Mouse (Mus musculus) liver, embryonic 13.5 days (tissue): ENCODE measurements at regions not wholly inside any gene's neighbourhood (a gene's known extent, or its start where the extent isn't known, plus 50 kb on each side); places are given as distances from the start of the nearest gene placed in this dataset.

Experiments used
- ATAC-seq: fragments of 200-750 bp; cut with Nextera tagmentation; 2 replicates; pipeline ENCODE4 v1.8.0; 2017; ENCODE audit warnings: low read depth, mild to moderate bottlenecking, moderate number of reproducible peaks, moderate library complexity
- DNase-seq: peaks from one replicate; pipeline ENCODE4 v3.0.0; 2022
- H3K27ac ChIP-seq: fragments of 300-500 bp; sonication (generic); 2 replicates; pipeline ENCODE4 v1.5.1; 2015; ENCODE audit warnings: moderate library complexity, mild to moderate bottlenecking, inconsistent platforms
- H3K27me3 ChIP-seq: fragments of 300-500 bp; sonication (generic); 2 replicates; pipeline ENCODE4 v1.6.1; 2015; ENCODE audit warnings: mild to moderate bottlenecking, inconsistent platforms
- H3K36me3 ChIP-seq: fragments of 300-500 bp; sonication (generic); 2 replicates; pipeline ENCODE4 v1.6.1; 2015; ENCODE audit warnings: mild to moderate bottlenecking, inconsistent platforms
- H3K4me1 ChIP-seq: fragments of 300-500 bp; sonication (generic); replicated peaks from 2 replicates; pipeline ENCODE4 v1.6.1; 2015; ENCODE audit warnings: inconsistent platforms
- H3K4me2 ChIP-seq: fragments of 300-500 bp; sonication (generic); 2 replicates; pipeline ENCODE4 v1.6.1; 2015; ENCODE audit warnings: inconsistent platforms, mild to moderate bottlenecking, moderate library complexity
- H3K4me3 ChIP-seq: fragments of 300-500 bp; sonication (generic); replicated peaks from 2 replicates; pipeline ENCODE4 v1.5.1; 2015; ENCODE audit warnings: mild to moderate bottlenecking, inconsistent platforms
- H3K9ac ChIP-seq: fragments of 300-500 bp; sonication (generic); 2 replicates; pipeline ENCODE4 v1.6.1; 2015; ENCODE audit warnings: mild to moderate bottlenecking, inconsistent platforms
- H3K9me3 ChIP-seq: fragments of 300-500 bp; sonication (generic); replicated peaks from 2 replicates; pipeline ENCODE4 v1.6.1; 2016; ENCODE audit warnings: inconsistent platforms
- WGBS: fragments of 180-500 bp; shearing (Covaris S2); methylation state at CpG from one replicate; pipeline ENCODE4 v1.1.7; 2015; ENCODE audit not compliant: insufficient replicate concordance; 5-methylcytosine and 5-hydroxymethylcytosine counted together

DNA sequence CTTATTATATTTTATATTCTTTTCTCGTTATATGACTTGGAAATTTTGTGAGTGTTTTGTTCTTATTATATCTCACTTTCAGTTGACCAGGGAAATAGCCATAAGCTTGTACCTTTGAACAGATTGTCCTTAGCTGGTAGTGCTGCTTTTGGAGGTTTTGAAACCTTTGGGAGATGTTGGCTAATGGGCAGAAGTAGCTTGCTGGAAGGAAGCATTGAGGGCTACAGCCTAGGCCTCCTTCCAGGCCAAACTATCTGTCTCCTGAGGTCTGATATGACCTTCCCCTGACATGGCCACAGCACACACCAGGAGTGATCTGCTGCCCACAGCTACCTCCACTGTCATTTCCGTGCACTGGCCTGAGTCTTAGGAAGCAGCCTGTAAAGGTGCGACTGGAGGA lies 56.8 kb downstream of the Cdkn2c start:
- Histone ChIP-seq H3K27me3 (no peaks in the 10 kb centered on the region), H3K36me3 (no peaks in the 10 kb centered on the region), H3K9me3 (no peaks in the 10 kb centered on the region), H3K4me2 (no peak overlapping the region), H3K27ac (no peak overlapping the region), H3K4me3 (no peak overlapping the region), H3K9ac (no peak overlapping the region), H3K4me1 (no peaks in the 10 kb centered on the region)
- DNase-seq (no peak), ATAC-seq (no peak)
- WGBS: 53% methylated on average over 3 of the region's 3 CpGs

DNA sequence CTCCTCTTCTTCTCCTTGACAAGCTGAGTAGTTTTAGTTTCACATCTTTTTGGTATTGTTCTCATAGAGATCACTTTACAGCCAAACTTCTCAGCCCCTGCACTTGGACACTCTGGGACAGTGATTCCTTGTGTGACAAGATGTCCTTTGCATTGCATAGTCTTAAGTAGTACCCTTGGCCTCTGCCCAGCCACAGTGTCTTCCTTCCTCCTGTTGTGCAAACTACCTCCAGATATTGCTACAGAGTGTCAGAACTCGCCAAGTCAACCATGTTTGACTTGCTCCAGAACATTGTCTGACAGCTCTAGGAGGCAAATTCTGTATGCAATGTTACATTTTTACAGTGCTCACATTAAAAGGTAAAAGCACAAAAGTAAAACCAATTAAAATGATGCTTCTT lies 57.2 kb downstream of the Cdkn2c start:
- ATAC-seq (no peak), DNase-seq (no peak)
- Histone ChIP-seq H3K9ac (no peak overlapping the region), H3K27ac (no peak overlapping the region), H3K4me3 (no peak overlapping the region), H3K4me2 (no peak overlapping the region), H3K36me3 (no peaks in the 10 kb centered on the region), H3K4me1 (no peaks in the 10 kb centered on the region), H3K9me3 (no peaks in the 10 kb centered on the region), H3K27me3 (no peaks in the 10 kb centered on the region)
- 33% methylated on average over 1 of the region's 1 CpGs for WGBS

DNA sequence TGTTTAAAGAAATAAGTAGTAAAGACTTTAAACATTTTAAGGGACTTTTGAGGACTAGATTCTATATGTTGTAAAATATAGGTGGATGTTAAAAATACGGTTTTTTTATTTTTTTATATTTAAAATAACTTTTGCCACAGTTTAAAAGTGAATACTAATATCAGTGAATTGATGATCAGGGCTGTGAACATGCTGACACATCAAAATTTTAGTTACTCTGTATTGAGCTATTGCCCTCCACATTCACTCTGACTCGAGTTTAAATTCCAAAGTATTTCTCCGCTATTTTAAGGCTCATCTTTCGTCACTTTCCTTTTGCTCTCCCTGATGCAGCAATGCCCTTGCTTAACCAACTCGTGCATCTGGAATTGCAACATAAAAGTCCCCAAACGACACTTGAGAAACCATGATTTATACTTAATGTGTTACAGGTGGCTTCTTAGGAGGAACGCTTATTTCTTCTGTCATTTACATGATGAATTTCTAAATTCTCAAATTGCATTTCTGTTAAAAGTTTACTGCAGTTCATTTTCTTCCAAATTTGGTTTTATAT lies 58.7 kb upstream of the 4930522H14Rik start:
- H3K27me3 ChIP-seq: no peaks in the 10 kb centered on the region
- no peak overlapping the region for H3K4me3 ChIP-seq
- no peaks in the 10 kb centered on the region for H3K36me3 ChIP-seq
- ATAC-seq: no peak
- H3K9me3 ChIP-seq: no peaks in the 10 kb centered on the region
- H3K27ac ChIP-seq: no peak overlapping the region
- H3K9ac ChIP-seq: no peak overlapping the region
- H3K4me1 ChIP-seq: no peaks in the 10 kb centered on the region
- no peak overlapping the region for H3K4me2 ChIP-seq
- no peak for DNase-seq
- 49% methylated on average over 7 of the region's 7 CpGs for WGBS

DNA sequence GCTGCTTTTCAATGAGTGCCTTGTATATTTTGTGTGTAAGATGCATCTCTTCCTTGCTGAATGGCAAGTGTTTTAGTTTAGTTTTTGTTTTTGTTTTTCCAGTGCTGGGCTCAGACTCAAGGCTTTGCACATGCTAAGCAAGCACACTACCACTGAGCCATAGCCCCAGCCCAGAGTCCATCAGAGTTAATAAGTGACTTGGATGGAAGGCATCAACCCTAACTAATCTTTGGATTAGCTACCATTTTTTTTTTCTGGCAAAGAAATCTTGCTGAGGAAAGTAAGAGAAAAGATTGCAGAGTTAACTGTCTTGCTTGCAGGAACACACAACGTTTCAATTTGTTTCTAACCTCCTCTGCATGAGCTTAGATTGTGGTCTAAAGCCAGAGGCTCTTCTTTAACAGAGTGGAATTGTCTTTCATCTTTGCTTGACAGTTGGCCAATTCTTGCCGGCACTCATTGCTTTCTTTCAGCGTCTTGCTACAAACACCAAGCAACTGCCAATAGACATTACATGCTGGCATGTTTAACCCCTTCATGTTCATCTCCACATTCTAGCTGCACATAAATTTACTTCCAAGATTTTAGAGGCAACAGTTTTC lies 52.2 kb upstream of the 4930522H14Rik start:
- Histone ChIP-seq H3K4me2 (no peak overlapping the region), H3K4me1 (no peaks in the 10 kb centered on the region), H3K9me3 (no peaks in the 10 kb centered on the region), H3K9ac (no peak overlapping the region), H3K27me3 (no peaks in the 10 kb centered on the region), H3K4me3 (no peak overlapping the region), H3K36me3 (no peaks in the 10 kb centered on the region), H3K27ac (no peak overlapping the region)
- 50% methylated on average over 3 of the region's 3 CpGs for WGBS
- no peak for DNase-seq
- ATAC-seq: no peak

DNA sequence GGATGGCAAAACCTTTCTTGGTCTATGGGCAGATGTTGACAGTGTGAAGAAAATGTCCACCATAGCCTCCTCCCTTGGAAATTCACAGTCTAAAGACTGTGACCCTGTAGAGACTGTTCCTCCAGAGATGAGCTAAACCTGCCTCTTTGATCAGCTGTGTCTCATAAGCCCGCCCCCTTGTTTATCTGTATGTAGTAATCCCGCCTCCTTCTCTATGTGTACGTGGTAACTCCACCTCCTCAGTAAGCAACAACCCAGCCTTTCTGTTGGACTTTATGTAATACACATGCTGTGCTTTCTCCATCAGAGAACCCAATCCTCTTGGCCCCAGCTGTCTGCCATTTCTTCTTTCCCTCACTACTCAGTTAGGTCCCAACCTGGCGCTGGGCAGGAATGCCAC lies 51.4 kb upstream of the 4930522H14Rik start:
- H3K9me3 ChIP-seq: no peaks in the 10 kb centered on the region
- WGBS: 57% methylated on average over 4 of the region's 4 CpGs
- H3K9ac ChIP-seq: no peak overlapping the region
- no peak overlapping the region for H3K4me2 ChIP-seq
- H3K27ac ChIP-seq: no peak overlapping the region
- H3K36me3 ChIP-seq: no peaks in the 10 kb centered on the region
- ATAC-seq (peak; percentile 41; the same call in 1 of the 2 replicates), DNase-seq (no peak)
- no peak overlapping the region for H3K4me3 ChIP-seq
- no peaks in the 10 kb centered on the region for H3K4me1 ChIP-seq
- no peaks in the 10 kb centered on the region for H3K27me3 ChIP-seq
